ENCODE assay signal across 34 mouse cellular contexts in genomic region chr7:6995251-6995650, GRCm38 (mm10). TPM values are rescaled to one million over a fixed set of nuclear protein-coding genes. Genes with fewer than 3 reads are reported as not detected.
"Had no signal": no experiment of that assay in that cellular context is flagged by ENCODE, and none has a peak within 500 bp of the region (broad histone marks: within the 10 kb centered on the region; RNA-seq: fewer than 3 reads in every experiment).

TSS of gene Aurkc (plus strand) at chr7:6995300.

RNA-seq across cellular contexts. Expression of gene Aurkc, which starts in this region (rescaled TPM):
- total RNA-seq: left cerebral cortex, postnatal 14 days; left cerebral cortex, postnatal 25 days; left cerebral cortex, postnatal 36 days; left cerebral cortex, postnatal 4 days; liver, adult 2 months; megakaryocyte progenitor cell, adult 5-6 weeks; megakaryocyte, adult 5-6 weeks; megakaryocyte-erythroid progenitor cell, adult 5-6 weeks; midbrain, postnatal 0 days; monocyte, adult 5-6 weeks had no signal
- polyA plus RNA-seq: limb, embryonic 11.5 days; limb, embryonic 12.5 days; limb, embryonic 13.5 days; limb, embryonic 14.5 days; limb, embryonic 15.5 days; liver, adult 2 months; liver, embryonic 11.5 days; liver, embryonic 12.5 days; liver, embryonic 13.5 days; liver, embryonic 15.5 days; liver, embryonic 16.5 days; liver, postnatal 0 days; lung, embryonic 14.5 days; lung, embryonic 15.5 days; lung, embryonic 16.5 days; macrophage; midbrain, embryonic 10.5 days; midbrain, embryonic 11.5 days; midbrain, embryonic 12.5 days; midbrain, embryonic 13.5 days; midbrain, embryonic 14.5 days; midbrain, embryonic 15.5 days; midbrain, embryonic 16.5 days; midbrain, postnatal 0 days; myocyte; neural tube, embryonic 11.5 days had no signal
